Mouse (Mus musculus) lung, postnatal 4 days (tissue): Measurements from ENCODE around the gene Usp34.
"Not testable (repeated sequence)": the region's sequence is repeated elsewhere in the genome, so short reads cannot be mapped to it uniquely, and the experiment has no call there.

Experiments
- DNase-seq, 2 experiments: peaks; one replicate each; pipeline ENCODE4 v3.0.0; 2021

Gene Usp34

DNA sequence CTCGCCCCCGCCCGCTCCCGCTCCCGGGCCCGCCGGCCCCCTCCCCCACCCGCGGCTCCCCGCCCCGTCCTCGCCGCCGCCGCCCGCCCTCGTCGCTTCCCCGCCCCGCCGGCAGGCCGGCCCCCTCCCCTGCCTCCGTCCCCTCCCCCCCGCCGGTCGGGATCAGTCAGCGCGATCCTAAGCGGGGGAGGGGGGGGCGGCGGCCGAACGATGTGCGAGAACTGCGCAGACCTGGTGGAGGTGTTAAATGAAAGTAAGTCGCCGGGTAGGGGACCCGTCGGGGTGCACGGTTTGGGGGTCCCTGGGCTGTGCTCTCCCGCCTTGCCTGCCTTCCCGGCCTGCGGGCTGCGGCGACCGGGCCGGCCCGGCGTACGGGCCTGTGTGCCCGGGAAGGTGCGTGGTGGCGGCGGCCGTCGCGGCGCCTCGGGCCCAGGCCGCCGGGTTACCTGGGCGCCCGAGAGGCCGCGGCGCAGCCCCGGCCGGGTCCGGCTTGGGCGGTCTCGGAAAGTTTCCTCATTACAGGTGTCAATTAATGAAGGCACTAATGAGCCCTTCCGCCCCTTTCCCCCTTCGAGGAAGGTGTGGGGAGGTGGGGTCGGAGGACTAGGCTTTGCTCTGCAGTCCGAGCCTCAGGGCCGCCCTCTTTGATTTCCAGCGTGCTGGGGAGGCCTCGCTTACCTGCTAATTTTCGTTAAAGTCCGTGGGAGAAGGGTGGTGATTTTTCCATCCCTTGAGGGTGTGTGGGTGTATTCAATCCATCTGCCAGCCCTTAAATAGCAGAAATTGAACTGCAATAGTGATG lies at the start of gene Usp34:
Gene Usp34, plus strand, starts transcription at position 132 of the 802 bp plus-strand sequence.
- DNase-seq: peak; percentile 78 to 83

DNA sequence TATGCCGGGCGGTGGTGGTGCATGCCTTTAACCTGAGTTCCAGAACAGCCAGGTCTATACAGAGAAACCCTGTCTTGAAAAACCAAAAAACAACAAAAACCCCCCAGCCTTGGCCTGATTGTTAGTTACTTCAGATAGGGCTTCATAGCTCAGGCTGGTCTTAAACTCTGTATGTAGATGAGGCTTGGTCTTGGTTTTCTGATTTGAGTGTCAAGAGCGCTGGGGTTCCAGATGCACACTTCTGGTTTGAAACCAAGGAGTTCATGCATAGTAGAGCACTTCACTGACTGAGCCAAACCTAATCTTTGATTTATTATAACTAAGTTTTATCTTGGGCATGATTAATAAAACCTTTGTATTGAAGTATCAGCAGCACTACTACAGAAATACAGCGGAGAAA lies 47.6 kb upstream of the Usp34 start:
- DNase-seq: no peak

DNA sequence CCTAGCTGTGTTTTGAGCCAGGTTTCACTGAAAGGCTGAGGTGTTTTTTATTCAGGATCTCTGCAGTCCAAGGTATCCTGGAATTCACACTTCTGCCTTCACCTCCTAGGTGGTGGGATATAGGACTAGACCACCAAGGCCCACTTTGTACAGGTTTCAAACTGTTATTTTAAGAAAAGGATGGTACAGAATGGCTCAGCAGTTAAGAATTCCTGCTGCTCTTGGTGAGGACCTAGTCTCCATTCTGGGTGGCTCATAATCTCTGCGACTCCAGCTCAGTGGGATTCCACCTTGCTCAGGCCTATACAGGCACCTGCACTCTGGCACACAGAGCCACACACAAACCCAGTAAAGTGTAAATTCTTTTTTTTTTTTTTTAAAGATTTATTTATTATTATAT lies 47.2 kb upstream of the Usp34 start:
- DNase-seq: no peak

DNA sequence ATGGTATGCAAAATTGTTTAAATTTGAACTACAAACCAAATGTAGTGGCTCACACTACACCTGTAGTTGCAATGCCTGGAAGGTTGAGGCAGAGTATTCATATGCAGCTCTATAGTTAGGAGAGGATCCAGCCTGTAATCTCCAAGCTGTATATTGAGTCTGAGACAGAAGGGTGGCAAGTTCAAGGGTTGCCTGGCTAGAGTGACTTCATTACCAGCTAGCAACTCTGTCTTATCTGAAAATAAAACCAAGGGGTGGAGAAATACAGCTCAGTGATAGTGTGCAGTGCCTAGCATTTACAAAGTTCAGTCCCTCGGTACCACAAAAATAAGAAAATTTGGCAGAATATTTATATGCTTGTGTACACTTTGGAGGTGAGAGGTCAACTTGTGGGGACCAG lies 46.5 kb upstream of the Usp34 start:
- DNase-seq: no peak

DNA sequence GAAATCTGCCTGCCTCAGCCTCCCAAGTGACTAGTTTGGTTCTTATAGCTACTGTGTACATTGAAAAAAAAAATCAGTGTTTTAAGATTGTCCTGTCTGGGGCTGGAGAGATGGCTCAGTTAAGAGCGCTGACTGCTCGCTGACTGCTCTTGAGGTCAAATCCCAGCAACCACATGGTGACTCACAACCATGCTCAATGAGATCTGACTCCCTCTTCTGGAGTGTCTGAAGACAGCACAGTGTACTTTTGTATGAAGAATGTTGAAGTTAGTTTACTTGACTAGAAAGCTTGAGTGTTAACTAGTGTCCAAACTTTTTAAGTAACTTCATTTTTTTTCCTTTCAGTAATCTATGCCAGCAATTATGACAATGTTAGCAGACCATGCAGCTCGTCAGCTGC lies 45.2 kb upstream of the Usp34 start:
- no peak for DNase-seq

DNA sequence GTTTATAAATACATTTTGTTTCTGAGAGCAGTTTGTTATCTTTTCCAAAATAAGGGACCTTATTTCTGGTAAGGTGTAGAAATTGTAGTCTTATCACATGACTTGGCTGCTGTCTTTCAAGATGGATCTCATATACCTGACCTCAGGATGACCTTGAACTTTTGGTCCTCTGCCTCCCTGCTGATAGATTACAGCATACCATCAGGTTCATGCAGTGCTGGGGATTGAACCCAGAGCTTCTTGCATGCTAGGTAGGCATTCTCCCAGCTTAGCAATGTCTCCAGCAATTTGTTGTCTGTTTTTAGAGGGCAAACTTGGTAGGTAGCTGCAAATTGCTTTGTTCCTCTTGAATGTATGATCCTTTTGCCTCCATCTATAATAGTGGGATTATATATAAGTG lies 41.7 kb upstream of the Usp34 start:
- no peak for DNase-seq

DNA sequence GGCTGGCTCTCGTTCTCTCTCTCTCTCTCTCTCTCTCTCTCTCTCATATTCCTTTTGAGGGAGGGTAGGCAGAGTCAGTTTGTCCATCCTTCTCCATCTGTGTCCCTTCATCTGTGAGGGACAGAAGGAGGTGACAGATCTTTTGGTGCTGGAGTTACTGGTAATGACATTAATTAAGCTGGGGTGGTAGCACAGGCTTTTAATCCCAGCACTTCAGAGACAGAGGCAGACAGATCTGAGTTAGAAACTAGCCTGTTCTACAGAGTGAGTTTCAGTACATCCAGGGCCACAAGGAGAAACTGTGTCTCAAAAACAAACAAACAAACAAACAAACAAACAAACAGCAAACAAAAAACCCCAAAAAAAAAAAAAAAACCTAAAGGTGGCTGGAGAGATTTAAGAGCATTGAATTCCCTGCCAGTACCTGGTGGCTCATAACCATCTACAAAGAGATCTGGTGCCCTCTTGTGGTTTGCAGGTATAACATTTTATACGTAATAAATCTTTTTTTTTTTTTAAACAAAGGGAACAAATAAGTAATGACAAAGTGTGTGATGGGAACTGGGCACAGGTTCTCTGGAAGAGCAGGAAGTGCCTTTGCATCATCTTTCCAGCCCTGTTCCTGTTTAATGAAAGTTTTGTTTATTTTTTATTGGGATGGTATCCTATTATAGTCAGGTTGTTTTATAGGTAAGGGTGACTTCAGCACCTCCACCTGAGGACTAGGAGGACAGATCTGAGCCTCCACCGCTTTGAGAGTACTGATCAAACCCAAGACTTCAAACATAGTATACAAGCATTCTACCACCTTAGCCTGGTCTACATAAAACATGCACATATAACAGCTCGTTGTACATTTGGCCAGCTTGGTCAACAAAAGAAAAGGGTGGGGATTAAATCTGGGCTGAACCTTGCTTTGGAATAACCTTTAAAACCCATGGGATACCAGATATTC lies 34.6 kb upstream of the Usp34 start:
- DNase-seq: peak in 1 of 2 experiments; percentile 46

DNA sequence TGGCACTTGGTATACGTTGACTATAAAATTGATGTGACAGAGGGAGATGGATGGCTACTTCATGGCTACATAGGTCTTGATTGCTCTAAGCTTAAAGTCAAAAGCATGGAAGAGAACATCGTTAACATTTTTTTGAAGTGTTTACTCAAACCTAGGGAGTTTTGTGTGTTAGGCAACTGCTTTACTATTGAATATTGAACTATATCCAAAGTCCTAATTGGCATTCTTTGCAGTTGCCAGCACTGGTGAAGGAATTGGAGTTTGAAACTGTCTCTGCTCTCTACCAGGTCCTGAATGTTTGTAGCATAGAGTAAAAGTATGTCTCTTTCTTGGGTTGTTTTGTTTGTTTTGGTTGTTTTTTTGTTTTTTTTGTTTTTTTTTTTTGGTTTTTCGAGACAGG lies 30.9 kb upstream of the Usp34 start:
- DNase-seq: no peak

DNA sequence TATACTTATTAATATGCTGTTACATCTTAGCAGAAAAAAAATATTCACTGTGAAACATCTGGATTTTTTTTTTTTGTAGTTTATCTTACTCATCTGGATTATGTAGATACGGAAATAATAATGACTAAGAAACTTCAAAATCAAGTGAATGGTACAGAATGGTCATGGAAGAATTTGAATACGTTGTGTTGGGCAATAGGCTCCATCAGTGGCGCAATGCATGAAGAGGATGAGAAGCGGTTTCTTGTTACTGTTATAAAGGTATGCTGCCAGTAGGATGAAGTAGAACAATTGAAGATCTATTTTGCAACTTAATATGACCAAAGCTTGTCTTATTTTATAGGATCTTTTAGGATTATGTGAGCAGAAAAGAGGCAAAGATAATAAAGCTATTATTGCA lies 22.2 kb upstream of the Usp34 start:
- DNase-seq: no peak

DNA sequence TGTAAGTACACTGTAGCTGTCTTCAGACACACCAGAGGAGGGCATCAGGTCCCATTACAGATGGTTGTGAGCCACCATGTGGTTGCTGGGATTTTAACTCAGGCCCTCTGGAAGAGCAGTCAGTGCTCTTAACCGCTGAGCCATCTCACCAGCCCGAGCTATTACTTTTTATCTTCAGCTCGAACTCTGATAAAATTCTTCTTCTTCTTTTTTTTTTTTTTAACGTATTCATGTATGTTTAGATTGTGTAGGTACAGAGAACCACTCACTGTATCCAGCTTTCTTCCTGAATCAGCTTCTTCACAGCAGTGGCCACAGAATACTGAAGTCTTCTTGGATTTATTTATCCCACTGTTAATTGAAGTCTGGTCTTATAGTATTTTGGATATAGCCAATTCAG lies 17.8 kb upstream of the Usp34 start:
- DNase-seq: not testable (repeated sequence)

DNA sequence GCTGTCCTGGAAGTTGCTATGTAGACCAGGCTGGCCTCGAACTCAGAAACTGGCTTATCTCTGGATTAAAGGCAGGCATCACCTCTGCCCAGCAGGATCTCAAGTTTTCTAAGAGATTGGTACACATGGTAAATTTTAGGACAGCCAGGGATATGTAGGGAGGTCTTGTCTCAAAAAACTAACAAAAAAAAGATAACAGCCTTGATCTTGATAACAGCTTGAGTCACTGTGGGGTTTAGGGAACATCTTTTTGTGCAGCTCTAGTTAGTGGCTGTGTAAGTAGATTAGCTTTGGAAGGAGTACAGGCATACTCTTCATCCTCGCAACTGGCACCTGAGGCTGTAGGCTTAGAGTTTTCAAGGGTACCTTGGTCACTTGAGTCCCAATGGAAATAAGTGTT lies 9.3 kb upstream of the Usp34 start:
- DNase-seq: no peak

DNA sequence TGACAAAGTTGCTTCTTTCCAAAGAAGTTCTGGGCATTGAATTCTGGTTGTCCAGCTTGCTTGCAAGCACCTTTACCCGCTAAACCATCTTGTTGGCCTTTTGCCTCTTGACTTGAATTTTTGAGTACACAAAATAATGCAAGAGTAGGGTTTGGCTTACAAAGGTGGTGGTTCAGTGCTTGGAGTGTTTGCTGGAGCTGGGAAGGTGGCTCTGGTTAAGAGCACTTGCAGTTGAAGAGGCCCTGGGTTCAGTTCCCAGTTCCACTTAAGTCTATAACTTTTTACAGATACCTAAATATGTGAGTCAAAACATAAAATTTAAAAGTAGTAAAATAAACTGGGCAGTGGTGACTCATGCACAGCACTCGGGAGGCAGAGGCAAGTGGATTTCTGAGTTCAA lies 8.4 kb upstream of the Usp34 start:
- no peak for DNase-seq

DNA sequence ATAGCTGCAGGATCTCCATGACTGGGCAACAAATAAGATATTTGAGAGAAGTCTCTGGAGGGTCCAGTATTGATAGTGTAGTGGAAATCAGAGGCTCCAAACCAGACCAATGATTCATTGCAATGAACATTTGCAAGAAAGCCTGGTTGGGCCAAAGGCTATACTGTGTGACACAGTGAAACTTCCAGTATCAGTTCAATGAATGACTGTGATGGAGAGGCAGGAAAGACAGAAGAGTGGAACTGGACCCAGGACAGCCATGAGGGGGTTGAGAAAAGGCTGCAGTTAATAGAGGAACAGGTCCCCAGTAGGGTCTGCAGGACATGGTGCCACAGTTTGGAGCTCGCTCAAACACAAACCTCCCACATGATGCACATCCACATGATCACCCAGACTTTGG lies 6.8 kb upstream of the Usp34 start:
- DNase-seq: no peak

DNA sequence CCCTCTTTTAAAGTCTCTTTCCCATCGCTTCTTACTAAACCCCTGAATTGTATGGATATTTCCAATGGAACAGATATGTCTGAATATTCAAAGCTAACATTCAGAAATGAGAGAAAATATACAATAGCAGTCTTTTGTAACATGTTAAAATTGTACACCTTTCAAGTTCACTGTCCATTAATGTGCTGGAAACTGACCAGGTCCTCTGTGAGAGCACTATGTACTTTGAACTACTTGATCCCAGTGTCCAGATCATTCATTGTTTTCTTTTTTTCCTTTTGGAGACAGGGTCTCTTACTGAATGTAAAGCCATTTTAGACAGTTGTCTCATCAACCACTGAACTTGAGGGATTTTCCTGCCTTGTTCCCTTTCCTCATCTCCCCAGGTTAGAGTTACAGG lies 3.6 kb upstream of the Usp34 start:
- DNase-seq: no peak

DNA sequence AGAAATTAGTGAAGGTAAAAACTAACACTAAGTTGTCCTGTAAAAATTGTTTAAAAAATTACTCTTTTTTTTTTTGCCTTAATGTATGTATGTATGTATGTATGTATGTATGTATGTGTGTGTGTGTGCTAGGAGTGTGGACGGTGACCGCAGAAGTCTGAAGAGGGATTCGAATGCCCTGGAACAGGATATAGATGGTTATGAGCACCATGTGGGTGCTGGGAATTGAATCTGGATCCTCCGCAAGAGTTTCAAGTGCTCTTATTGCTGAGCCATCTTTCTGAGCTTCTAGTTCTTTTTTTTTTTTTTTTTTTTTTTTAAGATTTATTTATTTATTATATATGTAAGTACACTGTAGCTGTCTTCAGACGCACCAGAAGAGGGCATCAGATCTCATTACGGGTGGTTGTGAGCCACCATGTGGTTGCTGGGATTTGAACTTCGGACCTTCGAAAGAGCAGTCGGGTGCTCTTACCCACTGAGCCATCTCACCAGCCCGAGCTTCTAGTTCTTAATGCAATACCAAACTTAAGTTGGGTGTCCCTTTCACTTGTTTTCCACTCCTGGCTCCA lies 1.5 kb upstream of the Usp34 start:
- not testable (repeated sequence) for DNase-seq

DNA sequence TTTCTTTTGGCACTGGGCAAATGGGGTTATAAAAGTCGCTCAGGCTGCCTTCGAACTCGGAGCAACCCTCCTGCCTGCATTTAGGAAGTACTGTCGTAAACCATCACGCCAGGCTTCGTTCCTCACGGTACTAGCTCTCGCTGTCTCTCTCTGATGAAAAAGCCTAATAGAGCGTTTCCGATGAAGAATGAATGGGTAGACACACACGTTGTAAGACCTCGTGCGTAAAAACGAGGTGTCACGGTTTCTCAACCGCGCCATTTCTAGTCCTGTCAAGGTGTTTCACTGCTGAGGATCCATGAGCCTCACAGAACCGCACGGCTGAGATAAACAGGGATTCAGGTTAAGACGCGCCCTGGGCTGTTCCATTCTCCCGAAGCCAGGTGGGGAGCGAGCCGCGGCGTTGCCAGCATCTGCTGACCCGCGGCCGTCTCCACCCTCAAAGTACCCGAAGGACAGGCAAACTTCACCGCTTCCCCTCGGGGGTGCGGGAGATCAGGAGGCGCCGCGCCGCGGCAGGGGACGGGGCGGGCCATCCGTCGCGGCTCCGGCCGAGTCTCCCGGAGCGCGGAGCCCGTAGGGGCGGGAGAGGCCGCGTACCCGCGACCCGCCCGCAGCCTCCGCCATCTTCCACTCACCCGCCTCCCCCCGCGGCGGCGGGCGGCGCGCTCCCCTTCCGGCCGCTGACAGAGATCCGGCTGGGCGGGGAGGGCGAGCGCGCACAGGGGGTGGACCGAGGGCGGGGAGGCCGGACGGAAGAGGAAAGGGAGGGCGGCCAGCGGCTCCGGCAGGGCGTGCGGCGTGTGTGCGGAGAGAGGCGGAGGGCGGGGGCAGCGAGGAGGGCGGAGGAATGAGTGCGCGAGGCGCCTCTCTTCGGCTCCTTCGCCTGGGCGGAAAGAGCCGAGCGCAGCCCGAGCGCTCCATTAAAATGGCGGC lies 754 bp upstream of the Usp34 start:
- DNase-seq: peak; percentile 98 to 99

DNA sequence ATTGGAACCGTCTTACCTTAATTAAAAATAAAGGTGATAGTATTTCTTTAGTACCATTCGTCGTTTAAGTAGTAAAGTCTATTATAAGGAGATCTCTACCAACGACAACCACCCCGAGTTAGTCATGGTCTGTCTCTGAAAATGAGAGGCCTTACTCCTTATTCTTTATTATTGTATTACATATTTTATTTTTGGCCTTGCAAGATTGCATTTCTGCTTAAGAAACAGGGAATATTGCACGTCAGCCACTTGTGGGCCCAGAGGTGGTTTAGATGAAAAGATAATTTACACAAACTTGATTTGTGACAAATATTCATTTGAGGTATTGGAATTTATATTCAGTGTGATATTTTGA lies 848 bp downstream of the Usp34 start:
- DNase-seq: no peak

DNA sequence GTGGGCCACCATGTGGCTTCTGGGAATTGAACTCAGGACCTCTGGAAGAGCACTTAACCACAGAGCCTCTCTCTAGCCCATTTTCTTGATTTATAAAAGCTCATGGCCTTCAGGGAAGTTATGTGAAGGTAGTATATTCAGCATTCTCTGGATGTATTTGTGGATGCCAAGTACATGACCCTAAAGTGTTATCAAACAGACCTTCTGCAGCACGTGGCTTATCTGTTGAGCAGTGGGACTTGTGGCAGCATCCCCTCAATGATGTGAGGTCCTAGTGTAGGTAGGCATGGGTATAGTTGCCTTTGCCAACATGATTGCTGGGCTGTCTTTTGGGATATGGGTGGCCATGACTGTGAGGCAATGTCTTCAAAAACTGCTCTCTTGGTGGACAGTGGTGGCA lies 6.8 kb downstream of the Usp34 start:
- no peak for DNase-seq

DNA sequence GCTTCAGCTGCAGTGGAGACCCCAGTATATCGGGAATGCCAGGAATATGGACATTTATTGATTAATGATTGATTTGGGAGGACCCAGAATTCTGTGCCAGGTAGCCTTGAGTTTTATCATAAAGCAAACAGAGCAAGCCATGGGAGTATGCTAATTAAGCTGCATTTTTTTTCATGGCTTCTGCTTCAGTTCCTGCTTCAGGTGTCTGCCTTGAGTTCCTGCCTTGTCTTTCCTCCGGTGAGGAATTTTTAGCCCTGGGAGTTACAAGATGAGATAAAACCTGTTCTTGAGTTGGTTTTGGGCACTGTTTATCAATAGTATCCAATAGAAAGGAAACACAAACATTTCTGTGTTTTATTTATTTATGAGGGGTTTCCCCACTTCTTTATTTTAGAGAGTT lies 22.7 kb downstream of the Usp34 start:
- DNase-seq: no peak

DNA sequence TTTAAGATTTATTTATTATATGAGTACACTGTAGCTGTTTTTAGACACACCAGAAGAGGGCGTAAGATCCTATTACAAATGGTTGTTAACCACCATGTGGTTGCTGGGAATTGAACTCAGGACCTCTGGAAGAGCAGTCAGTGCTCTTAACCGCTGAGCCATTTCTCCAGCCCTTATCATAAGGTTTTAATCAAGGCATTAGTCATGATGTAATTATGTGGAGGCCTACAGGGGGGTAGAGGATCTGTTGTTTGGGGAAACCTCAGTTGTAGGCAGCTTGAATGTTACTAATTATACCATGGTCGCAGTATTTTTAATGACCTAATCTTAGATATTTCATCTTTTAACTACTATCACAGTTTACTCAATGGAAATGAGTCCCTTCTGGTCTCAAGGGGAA lies 25.4 kb downstream of the Usp34 start:
- no peak for DNase-seq

DNA sequence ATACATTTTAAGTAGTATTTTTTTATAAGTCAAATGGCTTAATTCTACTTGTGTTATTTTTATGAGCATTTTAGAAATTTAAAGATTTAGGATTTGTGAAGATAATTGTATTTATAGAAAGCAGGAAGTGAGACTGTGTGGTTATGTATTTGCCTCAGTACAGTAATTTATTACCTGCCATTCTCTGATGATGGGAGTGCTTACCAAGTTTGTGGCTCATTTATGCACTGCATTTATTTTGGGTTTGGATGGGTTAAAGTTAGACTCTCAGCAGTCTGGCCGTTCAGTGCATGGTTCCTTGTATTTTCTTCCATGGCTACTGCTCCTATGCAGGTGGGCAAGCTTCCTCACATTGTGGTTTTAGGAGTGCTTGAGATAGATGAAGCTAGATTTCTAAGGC lies 28.5 kb downstream of the Usp34 start:
- no peak for DNase-seq

DNA sequence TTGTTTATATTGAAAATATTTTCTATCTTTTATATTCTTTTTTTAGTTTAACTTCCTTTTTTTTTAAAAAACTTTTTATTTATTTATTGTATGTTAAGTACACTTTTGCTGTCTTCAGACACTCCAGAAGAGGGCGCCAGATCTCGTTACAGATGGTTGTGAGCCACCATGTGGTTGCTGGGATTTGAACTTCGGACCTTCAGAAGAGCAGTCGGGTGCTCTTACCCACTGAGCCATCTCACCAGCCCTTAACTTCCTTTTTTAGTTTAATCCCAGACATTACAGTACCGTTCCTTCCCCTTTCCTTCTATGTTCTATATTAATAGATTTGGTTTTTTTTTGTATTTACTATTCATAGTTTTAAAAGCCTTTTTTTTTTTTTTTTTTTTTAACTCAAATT lies 50.5 kb downstream of the Usp34 start:
- not testable (repeated sequence) for DNase-seq
